Mouse (Mus musculus) urinary bladder, postnatal 25 days (tissue): ENCODE data around the gene Htra1.
A peak's percentile ranks its signal among the peaks of the same experiment; 100 is the strongest.

ENCODE experiments used
- DNase-seq: peaks from one replicate; pipeline ENCODE4 v3.0.0; 2022; ENCODE audit warnings: low spot score

Htra1 gene

GRCm38 (mm10) chr7:130935793-130936471 is at the start of gene Htra1:
Gene Htra1 (plus strand): TSS chr7:130936111.
- peak; percentile 68 for DNase-seq

DNA sequence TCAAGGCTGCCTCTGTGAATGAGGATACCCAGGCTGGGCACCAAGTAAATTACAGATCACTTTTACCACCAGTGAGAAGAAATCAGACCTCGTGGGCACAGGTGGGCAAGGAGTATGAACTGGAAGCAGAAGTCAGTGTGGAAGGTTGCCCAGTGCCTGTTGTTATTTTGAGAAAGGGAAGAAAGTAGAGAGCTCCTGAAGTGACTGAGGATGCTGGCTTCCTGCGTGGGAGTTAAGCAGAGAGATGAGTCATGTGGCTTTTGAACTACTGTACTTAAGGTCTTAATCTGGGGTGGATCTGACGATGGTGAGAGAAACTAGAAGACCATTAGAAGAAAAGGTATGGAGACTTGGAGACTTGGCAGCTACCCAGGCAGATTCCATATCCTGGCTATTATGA is 49.7 kb upstream of the Htra1 start:
- DNase-seq = no peak

DNA sequence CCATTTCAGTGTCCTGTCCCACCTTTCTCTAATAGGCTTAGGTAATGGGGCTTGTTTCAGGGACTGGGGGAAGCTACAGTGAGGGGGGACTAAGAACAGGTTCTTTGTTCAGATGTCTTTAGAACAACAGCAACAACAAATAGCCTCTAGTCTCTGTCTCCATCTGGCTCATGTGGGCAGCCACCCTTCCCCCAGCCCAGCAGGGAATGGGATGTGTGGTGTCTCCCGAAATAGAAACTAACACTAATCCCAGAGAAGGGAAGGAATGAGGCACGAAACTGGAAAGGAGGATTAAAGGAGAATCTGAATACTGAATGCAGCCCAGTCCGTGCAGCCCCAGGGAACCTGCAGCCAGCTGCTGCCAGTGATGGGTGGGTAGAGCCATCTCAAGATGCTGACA is 48.0 kb upstream of the Htra1 start:
- no peak for DNase-seq

GRCm38 (mm10) chr7:130890871-130891270 is 45.0 kb upstream of the Htra1 start:
- DNase-seq = peak; percentile 21

DNA sequence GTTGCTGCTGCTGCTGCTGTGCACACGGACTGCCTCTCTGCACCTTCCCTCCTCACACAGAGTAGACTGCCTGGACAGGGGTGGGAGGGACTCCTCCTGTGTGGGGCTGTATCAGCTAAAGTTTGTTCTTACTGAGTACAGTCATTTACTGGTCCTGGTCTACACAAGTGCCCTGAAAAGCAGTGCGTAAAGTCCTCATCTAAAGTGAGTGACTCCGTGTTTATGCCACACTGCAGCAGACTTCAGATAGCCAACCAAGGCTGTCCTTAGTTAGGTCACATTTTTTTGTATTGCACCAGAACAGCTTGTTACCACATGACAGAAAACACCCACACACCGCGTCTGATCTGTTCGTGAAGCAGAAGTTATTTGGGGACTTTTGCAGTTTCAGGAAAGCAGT is 42.9 kb upstream of the Htra1 start:
- DNase-seq = peak; percentile 11

DNA sequence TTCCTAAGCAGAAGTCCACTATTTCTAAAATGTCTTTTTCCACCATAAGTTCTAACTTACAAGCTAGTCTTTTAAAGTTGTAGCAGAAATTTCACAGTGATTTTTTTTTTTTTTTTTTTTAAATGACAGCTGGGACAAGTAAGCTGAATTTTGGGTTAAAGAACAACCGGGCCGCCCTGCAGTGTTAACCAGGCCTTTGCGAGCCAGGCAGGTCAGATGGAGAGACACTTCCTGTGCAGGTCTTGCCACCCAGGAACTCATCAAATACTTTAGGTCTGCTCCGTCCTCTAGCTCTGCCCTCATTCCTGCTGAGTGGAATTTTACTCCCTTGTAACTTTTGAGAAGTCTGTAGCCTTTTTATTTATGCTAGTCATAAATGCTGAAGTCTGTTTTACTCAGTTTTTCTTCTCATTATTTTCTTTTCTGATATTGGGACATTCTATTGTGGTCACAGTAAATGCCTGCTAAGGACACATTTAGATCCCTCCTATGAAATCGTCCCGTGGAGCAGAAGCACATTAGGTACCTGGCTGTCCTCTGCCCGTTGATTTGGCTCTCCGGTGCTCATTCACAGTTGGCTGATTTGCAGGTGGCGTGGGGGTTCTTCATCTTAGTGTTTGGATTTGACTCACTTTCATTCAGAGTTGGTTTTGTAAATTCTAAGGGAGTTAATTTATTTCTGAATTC is 40.8 kb upstream of the Htra1 start:
- DNase-seq = no peak

- no peak for DNase-seq
Observed at GRCm38 (mm10) chr7:130895618-130895945, 40.3 kb upstream of the Htra1 start.

GRCm38 (mm10) chr7:130896064-130896463 is 39.8 kb upstream of the Htra1 start:
- no peak for DNase-seq

DNA sequence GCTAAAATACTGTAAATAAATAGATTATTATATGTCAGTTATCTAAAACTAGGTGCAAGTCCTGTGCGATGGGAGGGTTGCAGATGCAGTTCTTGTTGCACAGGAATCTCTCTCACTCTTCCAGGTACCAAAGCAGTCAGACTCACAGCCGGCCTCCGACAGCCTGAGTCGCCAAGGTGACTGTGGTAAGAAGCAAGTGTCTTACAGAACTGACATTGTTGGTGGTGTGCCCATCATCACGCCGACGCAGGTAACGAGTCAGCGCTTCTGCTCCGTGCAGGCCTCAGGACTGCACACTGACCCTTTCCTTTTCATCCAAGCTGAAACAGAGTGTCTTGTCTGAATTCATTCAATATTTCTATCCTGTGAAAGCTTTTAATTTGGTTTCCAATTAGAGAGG is 38.7 kb upstream of the Htra1 start:
- no peak for DNase-seq

- no peak for DNase-seq
Observed at GRCm38 (mm10) chr7:130898373-130898772, 37.5 kb upstream of the Htra1 start.

GRCm38 (mm10) chr7:130900233-130900848 is 35.6 kb upstream of the Htra1 start:
- DNase-seq = no peak

- DNase-seq = no peak
Observed at GRCm38 (mm10) chr7:130902929-130903328, 33.0 kb upstream of the Htra1 start.

DNA sequence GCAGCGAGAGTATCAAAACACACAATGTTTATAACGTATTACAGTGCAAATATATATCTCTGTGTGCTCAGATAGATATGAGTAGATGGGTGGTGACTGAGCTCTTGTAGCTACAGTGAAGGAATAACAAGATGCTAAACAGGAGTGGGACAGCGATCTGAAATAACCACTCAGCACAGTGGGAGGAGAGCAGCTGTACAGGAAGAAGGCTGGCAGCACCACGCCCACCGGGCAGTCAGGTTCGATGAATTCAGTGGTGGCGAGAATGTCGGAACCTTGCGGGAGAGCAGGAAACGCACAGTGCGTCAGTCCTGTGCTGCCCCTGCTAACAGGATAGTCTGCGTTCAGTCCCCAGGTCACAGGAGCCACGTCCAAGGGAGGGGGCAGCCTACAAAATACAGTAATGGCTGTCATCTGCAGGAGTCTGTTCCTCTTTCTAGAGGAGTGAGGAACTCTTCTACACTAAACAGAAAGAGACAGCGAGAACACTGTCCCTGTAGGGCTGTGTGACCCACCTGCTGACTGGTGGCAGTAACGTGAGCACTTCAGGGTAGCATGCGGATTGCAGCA is 32.3 kb upstream of the Htra1 start:
- DNase-seq = no peak

GRCm38 (mm10) chr7:130904571-130905365 is 31.1 kb upstream of the Htra1 start:
- no peak for DNase-seq

GRCm38 (mm10) chr7:130910841-130911240 is 25.1 kb upstream of the Htra1 start:
- DNase-seq = no peak

DNA sequence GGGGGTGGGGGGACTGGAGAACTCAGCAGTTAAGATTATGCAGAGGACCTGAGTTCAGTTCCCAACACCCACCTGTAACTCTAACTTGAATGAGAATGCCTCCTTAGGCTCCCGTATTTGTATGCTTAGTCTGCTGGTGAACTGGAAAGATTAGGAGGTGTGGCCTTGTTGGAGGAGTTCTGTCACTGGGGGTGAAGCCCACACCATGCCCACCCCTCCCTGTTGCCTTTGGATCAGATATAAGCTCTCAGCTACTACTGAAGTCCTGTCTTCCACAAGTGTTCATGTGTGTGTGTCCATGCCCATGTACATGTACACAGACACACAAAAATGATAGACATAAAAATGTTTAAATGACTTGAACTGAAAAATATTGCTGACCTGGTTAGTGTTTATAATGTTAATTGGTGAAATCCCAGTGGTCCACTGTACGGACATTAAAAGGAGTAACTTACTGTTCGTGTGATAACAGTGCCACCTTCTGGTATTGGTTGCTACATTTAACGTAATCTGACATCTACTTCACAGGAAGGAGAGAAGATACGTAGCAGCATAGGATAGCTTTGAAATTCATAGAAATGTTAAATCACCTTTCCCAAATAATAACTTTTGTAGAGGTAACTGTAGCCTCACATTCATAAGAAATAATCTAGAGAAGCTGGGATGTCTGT is 21.1 kb upstream of the Htra1 start:
- no peak for DNase-seq

GRCm38 (mm10) chr7:130918260-130918659 is 17.7 kb upstream of the Htra1 start:
- no peak for DNase-seq

DNA sequence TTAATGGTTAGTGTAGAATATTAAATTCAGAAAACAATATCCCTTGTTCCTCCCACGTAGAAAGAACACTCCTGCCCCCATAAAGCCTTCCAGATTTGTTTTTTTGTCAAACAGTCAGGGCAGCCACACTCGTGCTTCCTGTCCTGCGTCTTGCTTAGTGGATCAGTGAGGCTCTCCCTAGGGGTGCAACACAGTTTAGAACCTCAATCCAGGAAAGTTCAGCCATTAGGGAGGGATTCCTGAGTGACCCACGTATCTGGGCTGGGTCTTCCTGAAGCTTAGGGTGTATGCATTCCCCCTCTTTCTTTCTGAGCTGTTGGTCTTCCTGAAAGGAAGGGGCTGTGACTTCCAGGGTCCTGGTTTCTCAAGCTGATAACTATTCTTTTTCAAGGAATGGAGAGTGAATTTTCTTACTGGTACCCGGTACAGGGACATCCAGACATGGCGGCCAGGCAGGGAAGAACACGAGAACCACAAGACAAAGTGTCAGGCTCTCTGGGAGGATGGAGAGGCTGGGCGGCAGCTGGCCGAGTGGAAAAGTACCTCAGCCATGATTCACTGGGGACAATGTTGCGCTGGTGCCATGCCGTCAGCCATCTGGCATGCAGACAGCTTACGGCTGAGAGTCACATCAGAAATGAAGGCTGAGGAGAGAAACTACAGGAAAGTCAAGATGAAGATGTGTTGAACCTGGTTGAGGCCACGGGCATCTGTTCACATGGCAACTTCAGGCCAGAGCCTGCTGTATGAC is 12.8 kb upstream of the Htra1 start:
- no peak for DNase-seq

GRCm38 (mm10) chr7:130930401-130930800 is 5.5 kb upstream of the Htra1 start:
- no peak for DNase-seq

GRCm38 (mm10) chr7:130932921-130933320 is 3.0 kb upstream of the Htra1 start:
- DNase-seq = no peak

DNA sequence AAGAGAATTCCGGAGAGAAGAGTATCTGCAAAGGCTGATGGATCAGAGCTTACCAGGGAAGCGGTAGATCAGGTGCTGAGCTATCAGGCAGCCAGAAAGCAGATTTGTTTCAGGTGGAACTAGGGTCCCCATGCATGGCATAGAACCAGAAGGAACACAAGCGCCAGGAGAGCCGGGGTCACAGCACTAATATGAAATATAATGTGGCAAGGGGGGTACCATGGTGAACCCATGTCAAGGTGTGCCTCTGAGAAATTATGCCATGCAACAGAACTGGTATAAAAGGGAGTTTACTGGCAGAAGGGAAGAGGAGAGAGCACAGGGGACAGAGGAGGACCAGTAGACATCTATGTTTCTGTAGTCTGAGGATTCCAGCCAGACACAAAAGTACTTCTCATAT is 1.3 kb upstream of the Htra1 start:
- DNase-seq = no peak
